Mouse (Mus musculus): ENCODE results near the gene Zfp933. TPM values are rescaled to one million over a fixed set of nuclear protein-coding genes. Genes with fewer than 3 reads are reported as not detected.

Gene Zfp933
- polyA plus RNA-seq (2012; rRNA removed) (5.7 and 7.2 TPM in 2 replicates), polyA plus RNA-seq (2014; fragmentation: Nextera tagmentation; extraction: Ambion mirVana) (5.0 and 5.2 TPM in 2 replicates)

GRCm38 (mm10) chr4:147847614-147848583, at the start of gene Zfp933:
Gene Zfp933, minus strand, starts transcription at chr4:147848366.
- DNase-seq (ENCODE audit: low spot score) (peak; percentile 91), ATAC-seq (ENCODE audit: low FRiP score, low read depth) (peak; percentile 95)
- Histone ChIP-seq H3K4me1 (ENCODE audit: control insufficient read depth, insufficient read depth, low read length) (peaks cover 5% of the 10 kb centered on the region; the same call in 1 of the 2 replicates), H3K27ac (replicated peaks; ENCODE audit: low read depth, low read length) (peak within 1 kb of the TSS; percentile 34; the same call in 1 of the 2 replicates), H3K9ac (ENCODE audit: low read depth, low read length, severe bottlenecking) (peak within 1 kb of the TSS; percentile 67), H3K4me2 (replicated peaks; ENCODE audit: low read depth, low read length, severe bottlenecking) (peak within 1 kb of the TSS; percentile 53), H3K4me3 (replicated peaks; ENCODE audit: low read length) (peak within 1 kb of the TSS; percentile 65), H3K27me3 (ENCODE audit: control insufficient read depth, insufficient read depth, low read length) (no peaks in the 10 kb centered on the region), H3K9me3 (ENCODE audit: control insufficient read depth, low read length) (peaks cover 18% of the 10 kb centered on the region), H3K36me3 (ENCODE audit: control insufficient read depth, insufficient read depth, low read length) (peaks cover 15% of the 10 kb centered on the region; the same call in 1 of the 2 replicates)
- 4% methylated on average over 23 of the region's 23 CpGs for WGBS
- no peak for TF ChIP-seq POLR2A (IDR thresholded peaks at IDR 0.05; ENCODE audit: borderline replicate concordance, extremely low read depth, insufficient read depth, insufficient read length)

- WGBS: 85% methylated on average over 3 of the region's 3 CpGs
- H3K36me3 ChIP-seq (ENCODE audit: control insufficient read depth, insufficient read depth, low read length): peaks cover 76% of the 10 kb centered on the region
Measured at GRCm38 (mm10) chr4:147897348-147897747, 49.2 kb upstream of the Zfp933 start.

GRCm38 (mm10) chr4:147896411-147896810, 48.2 kb upstream of the Zfp933 start:
- Histone ChIP-seq H3K4me1 (ENCODE audit: control insufficient read depth, insufficient read depth, low read length) (no peaks in the 10 kb centered on the region), H3K27me3 (ENCODE audit: control insufficient read depth, insufficient read depth, low read length) (no peaks in the 10 kb centered on the region), H3K9me3 (ENCODE audit: control insufficient read depth, low read length) (no peaks in the 10 kb centered on the region), H3K27ac (replicated peaks; ENCODE audit: low read depth, low read length) (no peak overlapping the region), H3K4me2 (replicated peaks; ENCODE audit: low read depth, low read length, severe bottlenecking) (no peak overlapping the region), H3K36me3 (ENCODE audit: control insufficient read depth, insufficient read depth, low read length) (peaks cover 77% of the 10 kb centered on the region), H3K4me3 (replicated peaks; ENCODE audit: low read length) (no peak overlapping the region), H3K9ac (ENCODE audit: low read depth, low read length, severe bottlenecking) (no peak overlapping the region)
- DNase-seq (ENCODE audit: low spot score): no peak
- WGBS: 63% methylated on average over 1 of the region's 1 CpGs
- ATAC-seq (ENCODE audit: low FRiP score, low read depth): no peak
- TF ChIP-seq POLR2A (IDR thresholded peaks at IDR 0.05; ENCODE audit: borderline replicate concordance, extremely low read depth, insufficient read depth, insufficient read length): no peak

More at GRCm38 (mm10) chr4:147897348-147897747, 49.2 kb upstream of the Zfp933 start:
- Histone ChIP-seq H3K4me2 (replicated peaks; ENCODE audit: low read depth, low read length, severe bottlenecking) (no peak overlapping the region), H3K27me3 (ENCODE audit: control insufficient read depth, insufficient read depth, low read length) (no peaks in the 10 kb centered on the region), H3K4me3 (replicated peaks; ENCODE audit: low read length) (no peak overlapping the region), H3K9ac (ENCODE audit: low read depth, low read length, severe bottlenecking) (no peak overlapping the region), H3K9me3 (ENCODE audit: control insufficient read depth, low read length) (no peaks in the 10 kb centered on the region), H3K4me1 (ENCODE audit: control insufficient read depth, insufficient read depth, low read length) (no peaks in the 10 kb centered on the region), H3K27ac (replicated peaks; ENCODE audit: low read depth, low read length) (no peak overlapping the region)
- ATAC-seq (ENCODE audit: low FRiP score, low read depth) (no peak), DNase-seq (ENCODE audit: low spot score) (no peak)
- no peak for TF ChIP-seq POLR2A (IDR thresholded peaks at IDR 0.05; ENCODE audit: borderline replicate concordance, extremely low read depth, insufficient read depth, insufficient read length)

- 96% methylated on average over 4 of the region's 4 CpGs for WGBS
- no peaks in the 10 kb centered on the region for H3K27me3 ChIP-seq (ENCODE audit: control insufficient read depth, insufficient read depth, low read length)
- no peak overlapping the region for H3K4me2 ChIP-seq (replicated peaks; ENCODE audit: low read depth, low read length, severe bottlenecking)
- no peak overlapping the region for H3K4me3 ChIP-seq (replicated peaks; ENCODE audit: low read length)
- H3K4me1 ChIP-seq (ENCODE audit: control insufficient read depth, insufficient read depth, low read length): no peaks in the 10 kb centered on the region
- no peak overlapping the region for H3K27ac ChIP-seq (replicated peaks; ENCODE audit: low read depth, low read length)
- no peak for TF ChIP-seq POLR2A (IDR thresholded peaks at IDR 0.05; ENCODE audit: borderline replicate concordance, extremely low read depth, insufficient read depth, insufficient read length)
- ATAC-seq (ENCODE audit: low FRiP score, low read depth): no peak
- DNase-seq (ENCODE audit: low spot score): no peak
- H3K9ac ChIP-seq (ENCODE audit: low read depth, low read length, severe bottlenecking): no peak overlapping the region
- H3K9me3 ChIP-seq (ENCODE audit: control insufficient read depth, low read length): no peaks in the 10 kb centered on the region
- H3K36me3 ChIP-seq (ENCODE audit: control insufficient read depth, insufficient read depth, low read length): peaks cover 80% of the 10 kb centered on the region
Measured at GRCm38 (mm10) chr4:147895815-147896330, 47.7 kb upstream of the Zfp933 start.

- Histone ChIP-seq H3K4me3 (replicated peaks; ENCODE audit: low read length) (no peak overlapping the region), H3K27ac (replicated peaks; ENCODE audit: low read depth, low read length) (no peak overlapping the region), H3K4me1 (ENCODE audit: control insufficient read depth, insufficient read depth, low read length) (no peaks in the 10 kb centered on the region), H3K4me2 (replicated peaks; ENCODE audit: low read depth, low read length, severe bottlenecking) (no peak overlapping the region), H3K9ac (ENCODE audit: low read depth, low read length, severe bottlenecking) (no peak overlapping the region), H3K9me3 (ENCODE audit: control insufficient read depth, low read length) (no peaks in the 10 kb centered on the region), H3K27me3 (ENCODE audit: control insufficient read depth, insufficient read depth, low read length) (no peaks in the 10 kb centered on the region), H3K36me3 (ENCODE audit: control insufficient read depth, insufficient read depth, low read length) (peaks cover 78% of the 10 kb centered on the region)
- ATAC-seq (ENCODE audit: low FRiP score, low read depth) (no peak), DNase-seq (ENCODE audit: low spot score) (no peak)
- TF ChIP-seq POLR2A (IDR thresholded peaks at IDR 0.05; ENCODE audit: borderline replicate concordance, extremely low read depth, insufficient read depth, insufficient read length): no peak
- WGBS: 82% methylated on average over 6 of the region's 6 CpGs
Measured at GRCm38 (mm10) chr4:147890341-147890740, 42.2 kb upstream of the Zfp933 start.
